14 mouse cellular contexts compared by ENCODE assay signal in genomic region chr14:26670964-26671363, GRCm38 (mm10). TPM values are rescaled to one million over a fixed set of nuclear protein-coding genes. Genes with fewer than 3 reads are reported as not detected.
A peak's percentile ranks its signal among the peaks of the same experiment; 100 is the strongest.
DNase-seq lines count a peak whose midpoint lies in the region; ATAC-seq and TF ChIP-seq lines count a peak whose summit lies in the region.
"Had no signal": no experiment of that assay in that cellular context is flagged by ENCODE, and none has a peak within 500 bp of the region (broad histone marks: within the 10 kb centered on the region; RNA-seq: fewer than 3 reads in every experiment).

No protein-coding gene starts in this region.

- peak overlapping the region; percentile 94; the same call in 1 of the 2 replicates for H3K4me3 ChIP-seq in forebrain, embryonic 10.5 days
- no peak overlapping the region for H3K4me3 ChIP-seq in forebrain, embryonic 11.5 days (ENCODE audit: low read depth, low read length)
- H3K4me3 ChIP-seq in kidney, postnatal 0 days (replicated peaks; ENCODE audit: low read depth, low read length): no peak overlapping the region

- DNase-seq in forebrain, embryonic 10.5 days (ENCODE audit: extremely low spot score, low spot score): no peak
- DNase-seq in forebrain, embryonic 11.5 days (ENCODE audit: low spot score): no peak
- no peak for DNase-seq in kidney, postnatal 0 days (ENCODE audit: low spot score)
- no peak for DNase-seq in kidney, postnatal 25 days
- DNase-seq in thymus, postnatal 14 days: peak; percentile 14
- DNase-seq in thymus, postnatal 25 days: no peak
- DNase-seq in cerebellum, postnatal 4 days (ENCODE audit: low spot score in 2 of 2): no peak
- DNase-seq: adrenal gland, postnatal 25 days; B cell, adult 2 months; cerebellum, adult 11 months; kidney, postnatal 4 days; right cerebral cortex, postnatal 25 days had no signal

- H3K27ac ChIP-seq in forebrain, embryonic 10.5 days: no peak overlapping the region
- H3K27ac ChIP-seq in forebrain, embryonic 11.5 days (ENCODE audit: low read depth, low read length): no peak overlapping the region
- no peak overlapping the region for H3K27ac ChIP-seq in kidney, postnatal 0 days
- H3K27ac ChIP-seq: forebrain, embryonic 13.5 days had no signal

- H3K9ac ChIP-seq in forebrain, embryonic 11.5 days (ENCODE audit: low read length): no peak overlapping the region
- no peak overlapping the region for H3K9ac ChIP-seq in kidney, postnatal 0 days (ENCODE audit: low read depth, low read length)

- no peak for ATAC-seq in forebrain, embryonic 11.5 days (replicated peaks; ENCODE audit: low FRiP score)
- no peak for ATAC-seq in kidney, postnatal 0 days (replicated peaks; ENCODE audit: low FRiP score, low read depth)
- no peak for ATAC-seq in CD4-positive, CD25-positive, alpha-beta regulatory T cell, adult 4 months
- ATAC-seq: forebrain, embryonic 13.5 days had no signal

- peak; percentile 40 for TF ChIP-seq CTCF in kidney, postnatal 0 days (IDR thresholded peaks at IDR 0.05; ENCODE audit: low read depth)

- H3K4me1 ChIP-seq in forebrain, embryonic 10.5 days: peaks cover 37% of the 10 kb centered on the region
- H3K4me1 ChIP-seq in forebrain, embryonic 11.5 days (replicated peaks; ENCODE audit: control insufficient read depth, insufficient read depth, low read length): peaks cover 13% of the 10 kb centered on the region
- peaks cover 10% of the 10 kb centered on the region; the same call in 1 of the 2 replicates for H3K4me1 ChIP-seq in kidney, postnatal 0 days (replicated peaks; ENCODE audit: insufficient read depth, low read length)

- no peaks in the 10 kb centered on the region for H3K9me3 ChIP-seq in forebrain, embryonic 10.5 days
- H3K9me3 ChIP-seq in forebrain, embryonic 11.5 days (ENCODE audit: control insufficient read depth, low read length): no peaks in the 10 kb centered on the region
- H3K9me3 ChIP-seq in kidney, postnatal 0 days (replicated peaks; ENCODE audit: low read length): no peaks in the 10 kb centered on the region
- H3K9me3 ChIP-seq: forebrain, embryonic 13.5 days had no signal

- H3K27me3 ChIP-seq in forebrain, embryonic 10.5 days (ENCODE audit: poor library complexity, severe bottlenecking): no peaks in the 10 kb centered on the region
- H3K27me3 ChIP-seq in forebrain, embryonic 11.5 days (ENCODE audit: control insufficient read depth, insufficient read depth, low read length): no peaks in the 10 kb centered on the region
- H3K27me3 ChIP-seq in kidney, postnatal 0 days (ENCODE audit: insufficient read depth, low read length): no peaks in the 10 kb centered on the region
- H3K27me3 ChIP-seq: forebrain, embryonic 13.5 days had no signal

- no peak overlapping the region for H3K4me2 ChIP-seq in forebrain, embryonic 11.5 days (ENCODE audit: low read depth, low read length, severe bottlenecking)
- no peak overlapping the region for H3K4me2 ChIP-seq in kidney, postnatal 0 days (ENCODE audit: low read length)

- peaks cover 10% of the 10 kb centered on the region for H3K36me3 ChIP-seq in forebrain, embryonic 10.5 days (replicated peaks)
- H3K36me3 ChIP-seq in forebrain, embryonic 11.5 days (ENCODE audit: control insufficient read depth, insufficient read depth, low read length): no peaks in the 10 kb centered on the region; the same call in 1 of the 2 replicates
- peaks cover 2% of the 10 kb centered on the region; the same call in 1 of the 2 replicates for H3K36me3 ChIP-seq in kidney, postnatal 0 days (ENCODE audit: insufficient read depth, low read length)

RNA-seq across cellular contexts. Expression of gene Pde12, which starts 1.3 kb away (rescaled TPM):
- polyA plus RNA-seq in forebrain, embryonic 10.5 days (2016; fragmentation: Nextera tagmentation; extraction: Ambion mirVana): 11.4 and 11.8 TPM in 2 replicates
- polyA plus RNA-seq in forebrain, embryonic 11.5 days (2014; fragmentation: Nextera tagmentation; extraction: Ambion mirVana): 12.9 and 13.4 TPM in 2 replicates
- 8.8 and 9.2 TPM in 2 replicates for polyA plus RNA-seq in kidney, postnatal 0 days (2015; fragmentation: Nextera tagmentation; extraction: Ambion mirVana)
- polyA plus RNA-seq in CD4-positive, CD25-positive, alpha-beta regulatory T cell, adult 4 months (2017; shearing (Covaris generic)): 1 to 10 TPM; 3.6 to 4.4 TPM

RNA-seq across cellular contexts. Expression of gene Dnah12, which starts 22.1 kb away (rescaled TPM):
- not detected in 2 replicates for polyA plus RNA-seq in forebrain, embryonic 10.5 days (2016; fragmentation: Nextera tagmentation; extraction: Ambion mirVana)
- polyA plus RNA-seq in forebrain, embryonic 11.5 days (2014; fragmentation: Nextera tagmentation; extraction: Ambion mirVana): 0.04 TPM in 1 of 2 replicates, not detected in the other
- 0.26 and 0.41 TPM in 2 replicates for polyA plus RNA-seq in kidney, postnatal 0 days (2015; fragmentation: Nextera tagmentation; extraction: Ambion mirVana)
- polyA plus RNA-seq in CD4-positive, CD25-positive, alpha-beta regulatory T cell, adult 4 months (2017; shearing (Covaris generic)): under 1 TPM in 1 of 2 experiments, not detected in 1; 0.05 TPM

RNA-seq across cellular contexts. Expression of gene Arf4, which starts 33.1 kb away (rescaled TPM):
- 472 and 487 TPM in 2 replicates for polyA plus RNA-seq in forebrain, embryonic 10.5 days (2016; fragmentation: Nextera tagmentation; extraction: Ambion mirVana)
- polyA plus RNA-seq in forebrain, embryonic 11.5 days (2014; fragmentation: Nextera tagmentation; extraction: Ambion mirVana): 535 and 566 TPM in 2 replicates
- 519 and 548 TPM in 2 replicates for polyA plus RNA-seq in kidney, postnatal 0 days (2015; fragmentation: Nextera tagmentation; extraction: Ambion mirVana)
- 100 to 1,000 TPM; 253 to 272 TPM for polyA plus RNA-seq in CD4-positive, CD25-positive, alpha-beta regulatory T cell, adult 4 months (2017; shearing (Covaris generic))
